Mouse (Mus musculus): Measurements from ENCODE around the gene Slc38a5. TPM values are rescaled to one million over a fixed set of nuclear protein-coding genes. Genes with fewer than 3 reads are reported as not detected.

The Slc38a5 gene
- 24.1 and 24.6 TPM in 2 replicates for polyA plus RNA-seq (2015; fragmentation: Nextera tagmentation; extraction: Ambion mirVana)

GRCm38 (mm10) chrX:8271083-8271820 is at the start of gene Slc38a5:
Gene Slc38a5 (plus strand): TSS chrX:8271133.
- H3K27ac ChIP-seq (replicated peaks): no peak within 1 kb of the TSS
- peak within 1 kb of the TSS; percentile 45 for H3K4me3 ChIP-seq
- peak within 1 kb of the TSS; percentile 66 for H3K4me2 ChIP-seq
- 18% methylated on average over 11 of the region's 15 CpGs for WGBS
- ATAC-seq (ENCODE audit: extremely low read depth, insufficient number of reproducible peaks, low FRiP score, low TSS enrichment): no peak
- H3K27me3 ChIP-seq (replicated peaks): no peaks in the 10 kb centered on the region; the same call in 1 of the 2 replicates
- H3K36me3 ChIP-seq: no peaks in the 10 kb centered on the region
- no peaks in the 10 kb centered on the region for H3K9me3 ChIP-seq
- H3K4me1 ChIP-seq: no peaks in the 10 kb centered on the region
- H3K9ac ChIP-seq: peak within 1 kb of the TSS; percentile 53

- H3K4me1 ChIP-seq: no peaks in the 10 kb centered on the region
- 0 out of 2 replicates have a peak, but pooled peaks cover 3% of the 10 kb centered on the region for H3K27me3 ChIP-seq (replicated peaks)
- no peak overlapping the region for H3K4me3 ChIP-seq
- H3K36me3 ChIP-seq: no peaks in the 10 kb centered on the region
- 62% methylated on average over 3 of the region's 3 CpGs for WGBS
- no peaks in the 10 kb centered on the region for H3K9me3 ChIP-seq
- H3K4me2 ChIP-seq: no peak overlapping the region
- H3K27ac ChIP-seq (replicated peaks): no peak overlapping the region
- no peak overlapping the region for H3K9ac ChIP-seq
- ATAC-seq (ENCODE audit: extremely low read depth, insufficient number of reproducible peaks, low FRiP score, low TSS enrichment): no peak
Observed at GRCm38 (mm10) chrX:8222296-8222677, 48.6 kb upstream of the Slc38a5 start.

- ATAC-seq (ENCODE audit: extremely low read depth, insufficient number of reproducible peaks, low FRiP score, low TSS enrichment): no peak
- 47% methylated on average over 7 of the region's 7 CpGs for WGBS
Observed at GRCm38 (mm10) chrX:8222678-8223421, 48.1 kb upstream of the Slc38a5 start.

GRCm38 (mm10) chrX:8223473-8223872 is 47.5 kb upstream of the Slc38a5 start:
- no peak for ATAC-seq (ENCODE audit: extremely low read depth, insufficient number of reproducible peaks, low FRiP score, low TSS enrichment)
- no peak overlapping the region for H3K4me2 ChIP-seq
- no peak overlapping the region for H3K9ac ChIP-seq
- WGBS: 62% methylated on average over 7 of the region's 7 CpGs
- no peak overlapping the region for H3K27ac ChIP-seq (replicated peaks)
- H3K9me3 ChIP-seq: no peaks in the 10 kb centered on the region
- H3K4me1 ChIP-seq: no peaks in the 10 kb centered on the region
- H3K27me3 ChIP-seq (replicated peaks): 0 out of 2 replicates have a peak, but pooled peaks cover 3% of the 10 kb centered on the region
- H3K36me3 ChIP-seq: no peaks in the 10 kb centered on the region
- H3K4me3 ChIP-seq: no peak overlapping the region

More at GRCm38 (mm10) chrX:8222678-8223421, 48.1 kb upstream of the Slc38a5 start:
- no peak overlapping the region for H3K4me2 ChIP-seq
- H3K4me1 ChIP-seq: no peaks in the 10 kb centered on the region
- H3K9ac ChIP-seq: no peak overlapping the region
- H3K36me3 ChIP-seq: no peaks in the 10 kb centered on the region
- H3K27ac ChIP-seq (replicated peaks): no peak overlapping the region
- no peak overlapping the region for H3K4me3 ChIP-seq
- 0 out of 2 replicates have a peak, but pooled peaks cover 3% of the 10 kb centered on the region for H3K27me3 ChIP-seq (replicated peaks)
- H3K9me3 ChIP-seq: no peaks in the 10 kb centered on the region

- no peaks in the 10 kb centered on the region for H3K36me3 ChIP-seq
- 75% methylated on average over 4 of the region's 4 CpGs for WGBS
- no peak overlapping the region for H3K27ac ChIP-seq (replicated peaks)
- no peak overlapping the region for H3K4me3 ChIP-seq
- H3K27me3 ChIP-seq (replicated peaks): no peaks in the 10 kb centered on the region
- H3K9me3 ChIP-seq: no peaks in the 10 kb centered on the region
- no peak overlapping the region for H3K9ac ChIP-seq
- H3K4me2 ChIP-seq: no peak overlapping the region
- H3K4me1 ChIP-seq: no peaks in the 10 kb centered on the region
- ATAC-seq (ENCODE audit: extremely low read depth, insufficient number of reproducible peaks, low FRiP score, low TSS enrichment): no peak
Observed at GRCm38 (mm10) chrX:8230272-8230671, 40.7 kb upstream of the Slc38a5 start.

GRCm38 (mm10) chrX:8233602-8234001 is 37.3 kb upstream of the Slc38a5 start:
- Histone ChIP-seq H3K36me3 (no peaks in the 10 kb centered on the region), H3K4me2 (no peak overlapping the region), H3K27me3 (replicated peaks) (no peaks in the 10 kb centered on the region), H3K27ac (replicated peaks) (no peak overlapping the region), H3K4me3 (no peak overlapping the region), H3K9ac (no peak overlapping the region), H3K4me1 (no peaks in the 10 kb centered on the region), H3K9me3 (no peaks in the 10 kb centered on the region)
- 71% methylated on average over 3 of the region's 3 CpGs for WGBS
- no peak for ATAC-seq (ENCODE audit: extremely low read depth, insufficient number of reproducible peaks, low FRiP score, low TSS enrichment)

GRCm38 (mm10) chrX:8236704-8237103 is 34.2 kb upstream of the Slc38a5 start:
- no peak overlapping the region for H3K27ac ChIP-seq (replicated peaks)
- no peaks in the 10 kb centered on the region for H3K4me1 ChIP-seq
- no peaks in the 10 kb centered on the region for H3K9me3 ChIP-seq
- peaks cover 9% of the 10 kb centered on the region; the same call in 1 of the 2 replicates for H3K36me3 ChIP-seq
- no peak overlapping the region for H3K4me3 ChIP-seq
- WGBS: 85% methylated on average over 2 of the region's 2 CpGs
- no peaks in the 10 kb centered on the region for H3K27me3 ChIP-seq (replicated peaks)
- no peak for ATAC-seq (ENCODE audit: extremely low read depth, insufficient number of reproducible peaks, low FRiP score, low TSS enrichment)
- H3K9ac ChIP-seq: no peak overlapping the region
- H3K4me2 ChIP-seq: no peak overlapping the region

- Histone ChIP-seq H3K27me3 (replicated peaks) (no peaks in the 10 kb centered on the region), H3K36me3 (peaks cover 21% of the 10 kb centered on the region; the same call in 1 of the 2 replicates), H3K9me3 (no peaks in the 10 kb centered on the region), H3K4me3 (no peak overlapping the region), H3K9ac (no peak overlapping the region), H3K27ac (replicated peaks) (no peak overlapping the region), H3K4me2 (no peak overlapping the region), H3K4me1 (no peaks in the 10 kb centered on the region)
- WGBS: 69% methylated on average over 13 of the region's 13 CpGs
- no peak for ATAC-seq (ENCODE audit: extremely low read depth, insufficient number of reproducible peaks, low FRiP score, low TSS enrichment)
Observed at GRCm38 (mm10) chrX:8238804-8239395, 32.0 kb upstream of the Slc38a5 start.

GRCm38 (mm10) chrX:8247680-8248079 is 23.3 kb upstream of the Slc38a5 start:
- no peak overlapping the region for H3K4me3 ChIP-seq
- no peak overlapping the region for H3K4me2 ChIP-seq
- H3K36me3 ChIP-seq: peaks cover 34% of the 10 kb centered on the region
- no peaks in the 10 kb centered on the region for H3K9me3 ChIP-seq
- H3K27me3 ChIP-seq (replicated peaks): no peaks in the 10 kb centered on the region
- H3K9ac ChIP-seq: no peak overlapping the region
- H3K4me1 ChIP-seq: peaks cover 7% of the 10 kb centered on the region
- WGBS: 74% methylated on average over 2 of the region's 2 CpGs
- no peak for ATAC-seq (ENCODE audit: extremely low read depth, insufficient number of reproducible peaks, low FRiP score, low TSS enrichment)
- H3K27ac ChIP-seq (replicated peaks): no peak overlapping the region

GRCm38 (mm10) chrX:8248542-8249120 is 22.3 kb upstream of the Slc38a5 start:
- Histone ChIP-seq H3K36me3 (peaks cover 27% of the 10 kb centered on the region), H3K4me3 (no peak overlapping the region), H3K9me3 (no peaks in the 10 kb centered on the region), H3K4me1 (peaks cover 7% of the 10 kb centered on the region), H3K27me3 (replicated peaks) (no peaks in the 10 kb centered on the region), H3K9ac (no peak overlapping the region), H3K4me2 (no peak overlapping the region), H3K27ac (replicated peaks) (no peak overlapping the region)
- no peak for ATAC-seq (ENCODE audit: extremely low read depth, insufficient number of reproducible peaks, low FRiP score, low TSS enrichment)
- WGBS: 67% methylated on average over 7 of the region's 8 CpGs

GRCm38 (mm10) chrX:8251789-8252333 is 19.1 kb upstream of the Slc38a5 start:
- Histone ChIP-seq H3K27me3 (replicated peaks) (no peaks in the 10 kb centered on the region), H3K36me3 (peaks cover 7% of the 10 kb centered on the region), H3K9ac (peak overlapping the region; percentile 84), H3K4me3 (peak overlapping the region; percentile 73), H3K4me2 (peak overlapping the region; percentile 76), H3K4me1 (peaks cover 7% of the 10 kb centered on the region), H3K9me3 (no peaks in the 10 kb centered on the region), H3K27ac (replicated peaks) (no peak overlapping the region)
- peak; percentile 43 for ATAC-seq (ENCODE audit: extremely low read depth, insufficient number of reproducible peaks, low FRiP score, low TSS enrichment)
- 12% methylated on average over 18 of the region's 18 CpGs for WGBS
